8 mouse cellular contexts compared by ENCODE assay signal in genomic region chr1:59316031-59316385, GRCm38 (mm10). TPM values are rescaled to one million over a fixed set of nuclear protein-coding genes. Genes with fewer than 3 reads are reported as not detected.
DNase-seq lines count a peak whose midpoint lies in the region; ATAC-seq and TF ChIP-seq lines count a peak whose summit lies in the region.

No protein-coding gene starts in this region.

- peaks cover 5% of the 10 kb centered on the region; the same call in 1 of the 2 replicates for H3K27me3 ChIP-seq in hindbrain, embryonic 12.5 days
- peaks cover 29% of the 10 kb centered on the region for H3K27me3 ChIP-seq in midbrain, embryonic 11.5 days (ENCODE audit: control insufficient read depth, insufficient read depth, low read length)

- 6% methylated on average over 9 of the region's 9 CpGs for WGBS in hindbrain, embryonic 12.5 days
- WGBS in midbrain, embryonic 11.5 days, result 2% methylated on average over 9 of the region's 9 CpGs

- no peak overlapping the region for H3K9ac ChIP-seq in hindbrain, embryonic 12.5 days
- H3K9ac ChIP-seq in midbrain, embryonic 11.5 days (ENCODE audit: low read length), result no peak overlapping the region

- no peaks in the 10 kb centered on the region for H3K9me3 ChIP-seq in hindbrain, embryonic 12.5 days (replicated peaks)
- no peaks in the 10 kb centered on the region for H3K9me3 ChIP-seq in midbrain, embryonic 11.5 days (ENCODE audit: control insufficient read depth, low read length)

- TF ChIP-seq CTCF in gastrocnemius, adult 2 months (IDR thresholded peaks at IDR 0.05), result no peak

- no peaks in the 10 kb centered on the region for H3K36me3 ChIP-seq in hindbrain, embryonic 12.5 days
- H3K36me3 ChIP-seq in midbrain, embryonic 11.5 days (ENCODE audit: control insufficient read depth, insufficient read depth, low read length), result no peaks in the 10 kb centered on the region

- peak overlapping the region; percentile 31 for H3K4me2 ChIP-seq in hindbrain, embryonic 12.5 days (replicated peaks)
- 0 out of 2 replicates have a peak overlapping the region, but pooled peaks have one; percentile 9 for H3K4me2 ChIP-seq in midbrain, embryonic 11.5 days

- no peak for ATAC-seq in hindbrain, embryonic 12.5 days (ENCODE audit: low FRiP score)
- ATAC-seq in midbrain, embryonic 11.5 days (ENCODE audit: low FRiP score), result 0 out of 2 replicates have a peak, but pooled peaks have one; percentile 33

- H3K4me1 ChIP-seq in hindbrain, embryonic 12.5 days, result peaks cover 50% of the 10 kb centered on the region
- H3K4me1 ChIP-seq in midbrain, embryonic 11.5 days (ENCODE audit: control insufficient read depth, insufficient read depth, low read length), result peaks cover 23% of the 10 kb centered on the region

- peak overlapping the region; percentile 35; the same call in 1 of the 2 replicates for H3K4me3 ChIP-seq in gastrocnemius, adult 2 months
- H3K4me3 ChIP-seq in hindbrain, embryonic 12.5 days, result no peak overlapping the region
- H3K4me3 ChIP-seq in midbrain, embryonic 11.5 days (ENCODE audit: low read depth, low read length), result no peak overlapping the region

- intact Hi-C loops in gastrocnemius, adult 2 months (cut with DNase I), result loop anchor here (2.0 to 5.0 kb wide), 2 partner anchors 271 to 307 kb away; no protein-coding TSS in a partner anchor
- intact Hi-C loops in gastrocnemius, postnatal 14 days (cut with DNase I; ENCODE audit: low total_unique reads), result loop anchor here (5.0 kb wide), 1 partner anchor 301 kb away; no protein-coding TSS in a partner anchor

- peak overlapping the region; percentile 63 for H3K27ac ChIP-seq in gastrocnemius, adult 2 months
- H3K27ac ChIP-seq in hindbrain, embryonic 12.5 days, result peak overlapping the region; percentile 8; the same call in 1 of the 2 replicates
- H3K27ac ChIP-seq in midbrain, embryonic 11.5 days (ENCODE audit: low read depth, low read length), result no peak overlapping the region

- DNase-seq in gastrocnemius, adult 2 months, result peak; percentile 24
- DNase-seq in gastrocnemius, postnatal 14 days, result no peak
- DNase-seq in MN1 (ENCODE audit: low spot score), result peak; percentile 30
- peak; percentile 92 for DNase-seq in midbrain, embryonic 11.5 days (ENCODE audit: low spot score, missing footprints)
- DNase-seq in urinary bladder, adult 2 months (ENCODE audit: low spot score), result no peak
- no peak for DNase-seq in thymus, postnatal 25 days
- no peak for DNase-seq in kidney, postnatal 36 days

RNA-seq across cellular contexts. Expression of gene Cdk15, which starts 59.3 kb away (rescaled TPM):
- total RNA-seq in gastrocnemius, adult 2 months (2021), result under 1 TPM in 1 of 2 experiments, not detected in 1; 0.14 TPM
- under 1 TPM in 1 of 2 experiments, not detected in 1; 0.18 TPM for total RNA-seq in gastrocnemius, postnatal 14 days (2021)
- polyA plus RNA-seq in hindbrain, embryonic 12.5 days (2016; fragmentation: Nextera tagmentation; extraction: Ambion mirVana), result 1.4 and 2.0 TPM in 2 replicates
- 0.52 and 0.70 TPM in 2 replicates for polyA plus RNA-seq in midbrain, embryonic 11.5 days (2014; fragmentation: Nextera tagmentation; extraction: Ambion mirVana)
- 1.9 and 2.2 TPM in 2 replicates for polyA plus RNA-seq in urinary bladder, adult 2 months (2012; rRNA removed)

Comparison
In these comparisons a context has a peak if more than half of its experiments do, and no peak if none do; other contexts are left out.
1. DNase-seq: peak in gastrocnemius, adult 2 months (single experiment), MN1 (single experiment) and midbrain, embryonic 11.5 days (single experiment); none in gastrocnemius, postnatal 14 days (single experiment), urinary bladder, adult 2 months (single experiment), thymus, postnatal 25 days (single experiment) and kidney, postnatal 36 days (0 of 2).